Comparison of ENCODE assay signal across 22 mouse cellular contexts in the genomic region with DNA sequence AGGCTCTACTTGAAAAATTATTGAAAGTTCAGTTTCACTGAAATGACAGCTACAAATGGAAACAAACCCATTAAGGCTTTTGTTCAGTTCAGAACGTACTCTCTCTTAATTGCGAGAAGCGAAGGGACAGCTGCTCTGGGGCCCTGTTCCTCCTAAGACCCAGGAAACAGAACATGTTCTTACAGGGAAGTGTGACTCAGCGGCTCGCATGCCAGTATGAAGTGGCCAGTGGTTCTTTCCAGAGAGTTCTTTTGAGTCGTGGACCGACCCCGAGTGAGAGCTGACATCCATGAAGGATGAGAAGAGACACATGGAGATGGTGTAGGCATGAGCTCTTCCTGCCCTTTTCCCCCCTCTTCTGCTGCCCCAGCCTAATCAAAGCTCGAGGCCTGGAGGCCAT. TPM values are rescaled to one million over a fixed set of nuclear protein-coding genes. Genes with fewer than 3 reads are reported as not detected.
"Had no signal": no experiment of that assay in that cellular context is flagged by ENCODE, and none has a peak within 500 bp of the region (broad histone marks: within the 10 kb centered on the region; RNA-seq: fewer than 3 reads in every experiment).

No protein-coding gene starts in this region.

- DNase-seq: kidney, adult 8-10 months; kidney, postnatal 10 days; kidney, postnatal 36 days; layer of hippocampus, adult 9-11 months; liver, embryonic 13.5 days; lung, adult 2 months; lung, postnatal 14 days; lung, postnatal 4 days; midbrain, embryonic 14.5 days; right cerebral cortex, adult 18-20 months; right cerebral cortex, postnatal 14 days; right cerebral cortex, postnatal 4 days; thymus, postnatal 25 days had no signal

- H3K4me1 ChIP-seq: liver, embryonic 13.5 days had no signal

- H3K27me3 ChIP-seq: kidney, embryonic 15.5 days had no signal

- H3K4me3 ChIP-seq: kidney, embryonic 15.5 days; liver, embryonic 13.5 days had no signal

- H3K27ac ChIP-seq: kidney, embryonic 15.5 days; liver, embryonic 13.5 days had no signal

RNA-seq across cellular contexts. Expression of gene Fa2h, which starts 23.9 kb away (rescaled TPM):
- total RNA-seq: megakaryocyte progenitor cell, adult 5-6 weeks; megakaryocyte-erythroid progenitor cell, adult 5-6 weeks had no signal
- polyA plus RNA-seq: limb, embryonic 11.5 days; limb, embryonic 14.5 days; liver, embryonic 13.5 days; midbrain, embryonic 11.5 days; neural tube, embryonic 11.5 days had no signal

RNA-seq across cellular contexts. Expression of gene Mlkl, which starts 31.7 kb away (rescaled TPM):
- total RNA-seq: midbrain, postnatal 0 days had no signal
- polyA plus RNA-seq: neural tube, embryonic 14.5 days had no signal
